Mouse (Mus musculus) intestine, postnatal 0 days (tissue): Measurements from ENCODE around the gene Defb36. TPM values are rescaled to one million over a fixed set of nuclear protein-coding genes. Genes with fewer than 3 reads are reported as not detected.

Experiments used
- ATAC-seq: fragments of 200-750 bp; cut with Nextera tagmentation; 2 replicates; pipeline ENCODE4 v1.8.0; 2017; ENCODE audit warnings: mild to moderate bottlenecking, moderate TSS enrichment, moderate library complexity
- H3K27ac ChIP-seq: fragments of 300-500 bp; sonication (generic); 2 replicates; pipeline ENCODE4 v1.5.1; 2014; ENCODE audit warnings: mild to moderate bottlenecking, low read depth, low read length, moderate library complexity
- H3K27me3 ChIP-seq: fragments of 300-500 bp; sonication (generic); replicated peaks from 2 replicates; pipeline ENCODE4 v1.6.1; 2014; ENCODE audit warnings: low read length, mixed read lengths; ENCODE audit not compliant: control insufficient read depth, insufficient read depth
- H3K36me3 ChIP-seq: fragments of 300-500 bp; sonication (generic); 2 replicates; pipeline ENCODE4 v1.6.1; 2014; ENCODE audit warnings: mild to moderate bottlenecking, moderate library complexity; ENCODE audit not compliant: control insufficient read depth, insufficient read depth
- H3K4me1 ChIP-seq: fragments of 300-500 bp; sonication (generic); replicated peaks from 2 replicates; pipeline ENCODE4 v1.6.1; 2014; ENCODE audit warnings: antibody characterized with exemption, low read length, mixed read lengths; ENCODE audit not compliant: control insufficient read depth, insufficient read depth
- H3K4me2 ChIP-seq: fragments of 300-500 bp; sonication (generic); replicated peaks from 2 replicates; pipeline ENCODE4 v1.6.1; 2014; ENCODE audit warnings: low read depth, mild to moderate bottlenecking, moderate library complexity
- H3K4me3 ChIP-seq: fragments of 300-500 bp; sonication (generic); 2 replicates; pipeline ENCODE4 v1.5.1; 2014; ENCODE audit warnings: low read depth, low read length
- H3K9ac ChIP-seq: fragments of 300-500 bp; sonication (generic); 2 replicates; pipeline ENCODE4 v1.6.1; 2014; ENCODE audit warnings: mild to moderate bottlenecking, low read depth, low read length
- H3K9me3 ChIP-seq: fragments of 300-500 bp; sonication (generic); 2 replicates; pipeline ENCODE4 v1.6.1; 2016; ENCODE audit warnings: mixed run types; ENCODE audit not compliant: control insufficient read depth
- CTCF ChIP-seq: sonication (generic); IDR thresholded peaks from 2 replicates; pipeline ENCODE4 v1.5.1; 2016; ENCODE audit warnings: low read depth, mild to moderate bottlenecking, control low read depth, antibody characterized with exemption, moderate library complexity
- WGBS: fragments of 180-500 bp; shearing (Covaris S2); extraction: QIAGEN DNeasy Blood & Tissue Kit; methylation state at CpG from one replicate; pipeline ENCODE4 v1.1.7; 2014; 5-methylcytosine and 5-hydroxymethylcytosine counted together
- polyA plus RNA-seq: library from polyadenylated mRNA; unstranded; fragments of >200 nt; fragmentation: Nextera tagmentation; extraction: Ambion mirVana; gene quantifications from 2 replicates; pipeline ENCODE4 v1.2.1, GENCODE M21; 2015

The Defb36 gene
- polyA plus RNA-seq, 1 experiment from 2014 or later = not detected

DNA sequence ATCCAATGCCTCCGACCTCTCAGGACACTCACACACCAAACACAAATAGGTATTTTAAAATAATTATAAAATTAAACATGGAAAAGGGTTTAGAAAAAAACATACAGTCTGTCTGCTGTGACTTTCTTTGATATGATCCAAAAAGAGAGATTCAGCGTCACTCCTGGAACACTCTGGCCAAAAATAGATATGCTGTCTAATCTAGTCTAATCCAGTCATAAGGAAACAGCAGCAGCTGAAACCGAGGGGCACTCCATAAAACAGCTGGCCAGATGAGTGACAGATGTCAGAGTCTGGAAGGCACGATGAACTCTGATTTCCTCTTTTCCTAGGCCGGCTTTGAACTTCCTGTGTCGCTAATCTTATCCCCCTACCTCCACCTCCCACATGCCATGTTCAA is 12.3 kb downstream of the Defb36 start:
- Histone ChIP-seq H3K4me1 (no peaks in the 10 kb centered on the region), H3K9me3 (no peaks in the 10 kb centered on the region), H3K27ac (no peak overlapping the region), H3K9ac (no peak overlapping the region), H3K4me2 (no peak overlapping the region), H3K27me3 (no peaks in the 10 kb centered on the region), H3K36me3 (no peaks in the 10 kb centered on the region), H3K4me3 (no peak overlapping the region)
- no peak for ATAC-seq
- no peak for TF ChIP-seq CTCF
- WGBS = 70% methylated on average over 6 of the region's 6 CpGs

GRCm38 (mm10) chr2:152617374-152617773 is 13.2 kb downstream of the Defb36 start:
- TF ChIP-seq CTCF = peak; percentile 59
- no peak overlapping the region for H3K4me3 ChIP-seq
- no peaks in the 10 kb centered on the region for H3K36me3 ChIP-seq
- ATAC-seq = no peak
- no peak overlapping the region for H3K27ac ChIP-seq
- no peaks in the 10 kb centered on the region for H3K9me3 ChIP-seq
- no peaks in the 10 kb centered on the region for H3K27me3 ChIP-seq
- WGBS = 61% methylated on average over 5 of the region's 5 CpGs
- H3K4me2 ChIP-seq = no peak overlapping the region
- H3K9ac ChIP-seq = no peak overlapping the region
- no peaks in the 10 kb centered on the region for H3K4me1 ChIP-seq

- no peak overlapping the region for H3K4me3 ChIP-seq
- no peaks in the 10 kb centered on the region for H3K9me3 ChIP-seq
- H3K36me3 ChIP-seq = no peaks in the 10 kb centered on the region
- TF ChIP-seq CTCF = no peak
- no peaks in the 10 kb centered on the region for H3K4me1 ChIP-seq
- H3K27me3 ChIP-seq = 0 out of 2 replicates have a peak, but pooled peaks cover under 1% of the 10 kb centered on the region
- no peak overlapping the region for H3K9ac ChIP-seq
- no peak overlapping the region for H3K27ac ChIP-seq
- 66% methylated on average over 9 of the region's 9 CpGs for WGBS
- ATAC-seq = no peak
- H3K4me2 ChIP-seq = no peak overlapping the region
Measured at GRCm38 (mm10) chr2:152620367-152621134, 16.4 kb downstream of the Defb36 start.

DNA sequence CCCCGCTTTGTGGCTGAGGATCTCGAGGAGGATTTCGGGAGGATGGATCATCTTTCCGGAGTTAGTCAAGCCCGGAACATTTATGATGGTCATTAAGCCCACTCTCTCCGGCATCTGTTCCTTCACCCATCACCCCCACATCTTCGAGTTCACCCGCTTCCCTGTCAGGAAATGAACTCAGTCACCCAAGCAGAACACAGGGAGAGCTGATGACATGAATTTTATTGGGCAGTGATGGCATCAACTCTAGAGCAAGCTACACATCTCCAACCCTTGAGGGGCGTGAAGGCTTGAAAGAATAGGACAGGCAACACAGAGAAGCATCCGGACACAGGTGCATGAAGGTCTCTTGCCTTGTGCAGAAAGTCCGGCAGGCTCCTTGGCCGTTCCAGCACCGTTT is 18.0 kb downstream of the Defb36 start:
- Histone ChIP-seq H3K4me1 (no peaks in the 10 kb centered on the region), H3K9ac (no peak overlapping the region), H3K9me3 (no peaks in the 10 kb centered on the region), H3K36me3 (no peaks in the 10 kb centered on the region), H3K27ac (no peak overlapping the region), H3K4me3 (no peak overlapping the region), H3K4me2 (no peak overlapping the region), H3K27me3 (peaks cover 15% of the 10 kb centered on the region; the same call in 1 of the 2 replicates)
- no peak for ATAC-seq
- WGBS = 84% methylated on average over 13 of the region's 13 CpGs
- no peak for TF ChIP-seq CTCF

- no peaks in the 10 kb centered on the region for H3K9me3 ChIP-seq
- no peaks in the 10 kb centered on the region for H3K36me3 ChIP-seq
- 79% methylated on average over 7 of the region's 7 CpGs for WGBS
- no peak within 1 kb of the TSS for H3K9ac ChIP-seq
- no peaks in the 10 kb centered on the region for H3K4me1 ChIP-seq
- no peak within 1 kb of the TSS for H3K27ac ChIP-seq
- no peak within 1 kb of the TSS for H3K4me3 ChIP-seq
- H3K4me2 ChIP-seq = no peak within 1 kb of the TSS
- no peak for ATAC-seq
- peaks cover 22% of the 10 kb centered on the region for H3K27me3 ChIP-seq
- TF ChIP-seq CTCF = no peak
Measured at GRCm38 (mm10) chr2:152622953-152623352, 18.8 kb downstream of the Defb36 start, which contains the start of gene Defb25. Defb25 (minus strand) TSS chr2:152623053.

GRCm38 (mm10) chr2:152624566-152624965 is 20.4 kb downstream of the Defb36 start:
- no peak overlapping the region for H3K4me2 ChIP-seq
- H3K9me3 ChIP-seq = no peaks in the 10 kb centered on the region
- no peak overlapping the region for H3K4me3 ChIP-seq
- peaks cover 24% of the 10 kb centered on the region for H3K27me3 ChIP-seq
- no peak overlapping the region for H3K27ac ChIP-seq
- no peak overlapping the region for H3K9ac ChIP-seq
- H3K36me3 ChIP-seq = no peaks in the 10 kb centered on the region
- 82% methylated on average over 2 of the region's 2 CpGs for WGBS
- no peaks in the 10 kb centered on the region for H3K4me1 ChIP-seq
- ATAC-seq = no peak
- no peak for TF ChIP-seq CTCF
